Mouse (Mus musculus) small intestine, adult 2 months (tissue): ENCODE measurements around the gene Dnajc28.

Source experiments
- CTCF ChIP-seq: fragments of 200-500 bp; IDR thresholded peaks from 2 replicates; pipeline ENCODE4 v1.5.1; 2012; ENCODE audit warnings: low read depth, mild to moderate bottlenecking, control low read depth, inconsistent platforms, low read length, moderate library complexity, mixed read lengths; ENCODE audit not compliant: insufficient replicate concordance, insufficient read length; ENCODE audit errors: extremely low read depth
- POLR2A ChIP-seq: fragments of 200-500 bp; IDR thresholded peaks from 2 replicates; pipeline ENCODE4 v1.6.1; 2012; ENCODE audit warnings: low read depth, mild to moderate bottlenecking, control low read depth, inconsistent platforms, low read length, moderate library complexity

DNA sequence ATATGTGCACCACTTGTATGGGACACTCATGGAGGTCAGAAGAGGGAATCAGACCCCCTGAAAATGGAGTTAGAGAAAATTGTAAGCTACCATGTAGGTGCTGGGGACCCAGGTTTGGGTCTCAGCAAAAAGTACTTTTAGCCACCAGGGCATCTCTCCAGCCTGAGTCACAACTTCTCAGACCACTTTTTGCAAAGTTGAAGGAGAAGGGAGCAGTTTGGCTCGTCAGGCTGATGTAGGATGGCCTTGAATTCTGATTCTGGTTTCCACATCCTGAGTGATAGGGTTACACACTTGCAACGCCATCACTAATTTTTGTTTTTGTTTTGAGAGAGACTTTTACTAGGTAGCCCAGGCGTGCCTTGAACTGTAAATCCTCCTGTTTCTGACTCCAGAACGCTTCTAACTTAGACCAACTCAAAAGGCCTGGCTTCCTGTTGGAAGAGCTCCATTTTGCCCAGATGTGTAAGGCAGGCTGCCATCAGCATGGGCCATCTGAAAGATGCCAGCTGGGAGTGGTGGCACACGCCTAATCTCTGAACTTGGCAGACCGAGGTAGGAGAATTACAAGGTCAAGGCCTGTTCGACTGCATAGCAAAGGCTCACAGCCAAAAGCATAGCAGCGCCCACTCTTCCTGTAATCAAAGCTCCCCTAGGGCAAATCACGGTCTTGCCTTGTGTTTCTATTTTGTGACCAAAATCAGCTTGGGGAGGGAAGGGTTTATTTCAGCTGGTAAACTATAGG lies 9.2 kb downstream of the Dnajc28 start:
- TF ChIP-seq POLR2A (no peak), CTCF (no peak)
